Mouse (Mus musculus) CH12.LX (cell line): ENCODE data around the gene Oosp1. TPM values are rescaled to one million over a fixed set of nuclear protein-coding genes. Genes with fewer than 3 reads are reported as not detected.

Source experiments
- DNase-seq: peaks from one replicate; pipeline ENCODE4 v3.0.0-alpha.2; 2013; ENCODE audit errors: extremely low read depth
- H3K27ac ChIP-seq: 2 replicates; pipeline ENCODE4 v1.5.1; 2012; ENCODE audit warnings: low read depth, mild to moderate bottlenecking, control low read depth, moderate library complexity; ENCODE audit not compliant: insufficient read depth
- H3K27me3 ChIP-seq: replicated peaks from 2 replicates; pipeline ENCODE3; 2012; ENCODE audit warnings: inconsistent platforms
- H3K36me3 ChIP-seq, 2 experiments: replicated peaks in 1 of 2; 2 replicates each; pipeline versions ENCODE3 to v1.6.1; 2012; ENCODE audit warnings: inconsistent platforms in 1 of 2, low read length in 1 of 2, mild to moderate bottlenecking in 1 of 2, mixed read lengths in 1 of 2, moderate library complexity in 1 of 2; ENCODE audit not compliant: control insufficient read depth in 1 of 2, insufficient read depth in 1 of 2
- H3K4me1 ChIP-seq, 2 experiments: 2 replicates each; pipeline ENCODE4 v1.6.1; 2012; ENCODE audit warnings: inconsistent platforms in 1 of 2, moderate library complexity in 1 of 2; ENCODE audit not compliant: insufficient read depth in 2 of 2, control insufficient read depth in 1 of 2
- H3K4me2 ChIP-seq: 2 replicates; pipeline ENCODE4 v1.6.1; 2012; ENCODE audit warnings: low read depth, mild to moderate bottlenecking, control low read depth; ENCODE audit not compliant: poor library complexity, insufficient read depth, severe bottlenecking
- H3K4me3 ChIP-seq, 3 experiments: fragments of 150-350 bp in 1 of 3; sonication (generic) in 1 of 3; replicated peaks in 1 of 3; 2 replicates each; pipeline versions ENCODE3 to v1.5.1; 2011 to 2012; ENCODE audit warnings: low read depth in 2 of 3, low read length in 2 of 3, mild to moderate bottlenecking in 2 of 3, moderate library complexity in 2 of 3, control low read depth in 1 of 3, improper control_type of control experiment in 1 of 3, inconsistent platforms in 1 of 3, mixed read lengths in 1 of 3; ENCODE audit not compliant: poor library complexity in 1 of 3
- H3K79me2 ChIP-seq: replicated peaks from 2 replicates; pipeline ENCODE4 v1.6.1; 2012; ENCODE audit warnings: mild to moderate bottlenecking, moderate library complexity; ENCODE audit not compliant: control insufficient read depth, poor library complexity, insufficient read depth, severe bottlenecking; ENCODE audit errors: extremely low read depth
- H3K9ac ChIP-seq: 2 replicates; pipeline ENCODE4 v1.6.1; 2012; ENCODE audit warnings: low read depth, mild to moderate bottlenecking, control low read depth, moderate library complexity; ENCODE audit not compliant: insufficient read depth
- H3K9me3 ChIP-seq: replicated peaks from 2 replicates; pipeline ENCODE3; 2012; ENCODE audit warnings: low read length, inconsistent platforms, mixed read lengths
- BHLHE40 ChIP-seq: IDR thresholded peaks from 2 replicates; pipeline ENCODE4 v1.6.1; 2011; ENCODE audit warnings: mild to moderate bottlenecking, low read depth, low read length, improper control_type of control experiment
- CTCF ChIP-seq, 2 experiments: IDR thresholded peaks in 1 of 2; conservative IDR thresholded peaks in 1 of 2; 2 replicates each; pipeline ENCODE4 v1.5.1; 2011 to 2012; ENCODE audit warnings: low read depth in 2 of 2, low read length in 2 of 2, improper control_type of control experiment in 1 of 2, inconsistent platforms in 1 of 2, mild to moderate bottlenecking in 1 of 2, moderate library complexity in 1 of 2
- E2F4 ChIP-seq: IDR thresholded peaks from 2 replicates; pipeline ENCODE4 v1.6.1; 2011; ENCODE audit warnings: low read depth, low read length, improper control_type of control experiment; ENCODE audit not compliant: insufficient replicate concordance
- EP300 ChIP-seq: IDR thresholded peaks from 2 replicates; pipeline ENCODE4 v1.6.1; 2011; ENCODE audit warnings: low read length, improper control_type of control experiment
- ETS1 ChIP-seq: conservative IDR thresholded peaks from 2 replicates; pipeline ENCODE4 v1.6.1; 2012; ENCODE audit warnings: low read depth, mild to moderate bottlenecking, inconsistent platforms, low read length, improper control_type of control experiment, moderate library complexity
- HCFC1 ChIP-seq: IDR thresholded peaks from 2 replicates; pipeline ENCODE4 v1.6.1; 2012; ENCODE audit warnings: low read depth, mild to moderate bottlenecking, inconsistent platforms, low read length, improper control_type of control experiment
- IRF4 ChIP-seq: IDR thresholded peaks from 2 replicates; pipeline ENCODE4 v1.6.1; 2014; ENCODE audit warnings: low read depth, mild to moderate bottlenecking, inconsistent platforms, low read length, improper control_type of control experiment
- MAZ ChIP-seq: IDR thresholded peaks from 2 replicates; pipeline ENCODE4 v1.6.1; 2012; ENCODE audit warnings: low read depth, mild to moderate bottlenecking, inconsistent platforms, low read length, improper control_type of control experiment, moderate library complexity
- MEF2A ChIP-seq: IDR thresholded peaks from 2 replicates; pipeline ENCODE4 v1.6.1; 2014; ENCODE audit warnings: low read depth, mild to moderate bottlenecking, inconsistent platforms, low read length, improper control_type of control experiment, borderline replicate concordance
- MXI1 ChIP-seq: IDR thresholded peaks from 2 replicates; pipeline ENCODE4 v1.6.1; 2011; ENCODE audit warnings: mild to moderate bottlenecking, low read depth, low read length, improper control_type of control experiment
- MYC ChIP-seq: IDR thresholded peaks from 2 replicates; pipeline ENCODE4 v1.6.1; 2011; ENCODE audit warnings: low read depth, mild to moderate bottlenecking, improper control_type of control experiment, low read length
- PAX5 ChIP-seq: IDR thresholded peaks from 2 replicates; pipeline ENCODE4 v1.6.1; 2012; ENCODE audit warnings: low read length, inconsistent platforms, mixed read lengths
- POLR2A ChIP-seq: IDR thresholded peaks from 2 replicates; pipeline ENCODE4 v1.6.1; 2011; ENCODE audit warnings: low read depth, mild to moderate bottlenecking, improper control_type of control experiment, low read length
- POLR2AphosphoS2 ChIP-seq: IDR thresholded peaks from 2 replicates; pipeline ENCODE4 v1.6.1; 2011; ENCODE audit warnings: low read depth, low read length, improper control_type of control experiment
- SMC3 ChIP-seq: IDR thresholded peaks from 2 replicates; pipeline ENCODE4 v1.6.1; 2011; ENCODE audit warnings: low read depth, low read length, improper control_type of control experiment
- TBP ChIP-seq: conservative IDR thresholded peaks from 2 replicates; pipeline ENCODE4 v1.6.1; 2011; ENCODE audit warnings: low read depth, low read length, improper control_type of control experiment
- USF2 ChIP-seq: conservative IDR thresholded peaks from 2 replicates; pipeline ENCODE4 v1.6.1; 2011; ENCODE audit warnings: low read depth, low read length, improper control_type of control experiment
- ZKSCAN1 ChIP-seq: IDR thresholded peaks from 2 replicates; pipeline ENCODE4 v1.6.1; 2012; ENCODE audit warnings: low read depth, inconsistent platforms, low read length, improper control_type of control experiment, borderline replicate concordance
- ZNF384 ChIP-seq: IDR thresholded peaks from 2 replicates; pipeline ENCODE4 v1.6.1; 2012; ENCODE audit warnings: low read depth, low read length, improper control_type of control experiment, inconsistent platforms
- dilution Hi-C: fragments of 300-500 bp; cut with MboI; formaldehyde crosslinking; loops from 2 replicates; pipeline ENCODE4 v1.14.3; 2020; ENCODE audit warnings: low sequenced_read_pairs; ENCODE audit not compliant: extremely low pct_unique_long_range_greater_than_20kb, extremely low pct_ligation_motif_present
- in situ Hi-C: fragments of 300-500 bp; cut with MboI; formaldehyde crosslinking; loops from 3 replicates; pipeline ENCODE4 v1.14.3; 2019; ENCODE audit warnings: low sequenced_read_pairs, low pct_ligation_motif_present, low pct_unique_long_range_greater_than_20kb, mixed read lengths
- polyA plus RNA-seq: library from polyadenylated mRNA; unstranded; fragments of >175 nt; gene quantifications from 2 replicates; pipeline ENCODE4 v1.2.1, GENCODE M21; 2012; ENCODE audit warnings: low read depth; ENCODE audit not compliant: insufficient read length
- total RNA-seq, 2 experiments: library from RNA; depleted of rRNA; stranded (reverse); fragments of 300-350 nt in 1 of 2; fragments of >200 nt in 1 of 2; gene quantifications; 2 replicates each; pipeline ENCODE4 v1.2.3; 2012 to 2014

Gene Oosp1
- total and polyA plus RNA-seq, 3 experiments = 49.5 to 125 (median 58.6) TPM

DNA sequence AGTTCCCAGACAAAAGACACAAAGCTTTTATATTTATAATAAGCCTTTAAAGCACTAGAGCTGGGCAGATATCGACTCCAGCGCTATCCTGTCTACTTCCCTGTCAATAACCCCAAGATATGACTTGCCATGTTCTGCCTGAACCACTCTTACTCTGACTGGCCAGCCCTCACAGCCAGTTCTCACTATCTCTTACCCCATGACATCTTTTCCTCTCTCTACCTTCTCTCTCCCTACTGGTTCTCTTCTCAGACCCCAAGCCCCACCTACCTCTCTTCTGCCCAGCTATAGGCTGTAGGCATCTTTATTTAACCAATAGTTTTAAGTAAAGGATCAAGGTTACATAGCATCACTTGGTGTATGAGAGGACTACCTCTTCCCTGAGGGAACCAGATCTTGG lies 56.6 kb downstream of the Oosp1 start:
- Histone ChIP-seq H3K9me3 (no peaks in the 10 kb centered on the region), H3K27ac (no peak overlapping the region), H3K27me3 (no peaks in the 10 kb centered on the region), H3K9ac (no peak overlapping the region), H3K4me3 (no peak overlapping the region), H3K4me2 (no peak overlapping the region), H3K4me1 (no peaks in the 10 kb centered on the region), H3K36me3 (peaks cover 0 to 2% of the 10 kb centered on the region in 2 experiments), H3K79me2 (no peaks in the 10 kb centered on the region)
- no peak for DNase-seq
- in situ Hi-C loops = no loop called here
- no peak for TF ChIP-seq POLR2AphosphoS2
- no peak for TF ChIP-seq MYC
- no peak for TF ChIP-seq PAX5
- TF ChIP-seq CTCF (conservative IDR thresholded peaks at IDR 0.05 in 1 of 2, IDR thresholded peaks at IDR 0.05 in 1 of 2; ENCODE audit: low read depth in 2 of 2, low read length in 2 of 2) = no peak
- TF ChIP-seq HCFC1 = no peak
- TF ChIP-seq TBP = no peak
- TF ChIP-seq IRF4 = no peak
- dilution Hi-C loops = no loop called here

DNA sequence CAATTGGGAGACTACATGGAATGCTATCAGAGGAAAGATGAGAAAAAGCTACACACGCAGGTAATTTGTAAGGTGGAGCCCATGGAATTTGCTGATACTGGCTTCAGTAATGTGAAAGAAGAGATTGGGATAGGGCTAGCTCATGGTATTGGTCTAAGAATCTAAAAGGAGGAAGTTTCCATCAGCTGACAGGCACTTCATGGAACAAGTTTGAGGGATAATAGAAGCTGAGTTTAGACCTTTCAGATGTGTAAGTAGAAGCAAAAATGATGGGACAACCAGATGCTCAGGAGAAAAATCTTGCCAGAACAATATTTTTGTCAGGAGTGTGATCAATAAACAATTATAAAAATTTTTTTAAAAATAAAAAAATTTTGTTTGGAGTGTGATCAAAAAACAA lies 57.2 kb downstream of the Oosp1 start:
- TF ChIP-seq MAZ (no peak), MEF2A (no peak)
- TF ChIP-seq, all 38 proteins: peak for 0
- no peaks in the 10 kb centered on the region for H3K4me1 ChIP-seq
- H3K79me2 ChIP-seq = no peaks in the 10 kb centered on the region
- dilution Hi-C loops = no loop called here
- H3K36me3 ChIP-seq = peaks cover 0 to 4% of the 10 kb centered on the region in 2 experiments
- H3K27ac ChIP-seq = no peak overlapping the region
- no peak overlapping the region for H3K4me2 ChIP-seq
- no peaks in the 10 kb centered on the region for H3K9me3 ChIP-seq
- H3K4me3 ChIP-seq = no peak overlapping the region
- no peak for DNase-seq
- in situ Hi-C loops = no loop called here
- no peaks in the 10 kb centered on the region for H3K27me3 ChIP-seq
- H3K9ac ChIP-seq = no peak overlapping the region

DNA sequence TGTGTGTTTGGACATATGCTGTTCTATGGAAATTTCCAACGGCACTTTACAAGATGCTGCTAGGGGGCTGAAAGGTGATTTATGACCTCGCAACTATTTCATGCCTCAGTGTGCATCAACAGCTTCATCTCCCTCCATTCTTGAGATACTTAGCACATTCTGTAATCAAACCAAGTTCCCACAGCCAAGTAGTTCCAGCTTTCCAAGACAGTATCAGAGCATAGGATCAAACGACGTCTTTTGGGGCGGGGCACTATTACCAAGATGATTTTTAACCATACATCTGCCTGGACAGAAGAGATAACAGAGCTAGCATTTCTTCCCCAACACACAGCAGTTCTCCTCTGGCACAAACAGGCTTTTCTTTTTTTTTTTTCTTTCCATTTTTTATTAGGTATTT lies 65.7 kb downstream of the Oosp1 start:
- TF ChIP-seq SMC3 = no peak
- TF ChIP-seq ZKSCAN1 = no peak
- no peak for TF ChIP-seq E2F4
- TF ChIP-seq POLR2A = no peak
- TF ChIP-seq EP300 = no peak
- TF ChIP-seq USF2 = no peak
- TF ChIP-seq MXI1 = no peak
- TF ChIP-seq ZNF384 = no peak
- TF ChIP-seq BHLHE40 = no peak
- TF ChIP-seq ETS1 = no peak
- TF ChIP-seq, all 38 proteins: peak for 0
- in situ Hi-C loops = no loop called here
- no peaks in the 10 kb centered on the region for H3K27me3 ChIP-seq
- H3K4me2 ChIP-seq = no peak overlapping the region
- no peaks in the 10 kb centered on the region for H3K79me2 ChIP-seq
- no peak overlapping the region for H3K9ac ChIP-seq
- dilution Hi-C loops = no loop called here
- no peaks in the 10 kb centered on the region for H3K4me1 ChIP-seq
- H3K36me3 ChIP-seq = peaks cover 0 to 2% of the 10 kb centered on the region in 2 experiments
- no peak overlapping the region for H3K4me3 ChIP-seq
- DNase-seq = no peak
- no peak overlapping the region for H3K27ac ChIP-seq
- no peaks in the 10 kb centered on the region for H3K9me3 ChIP-seq
